Mouse (Mus musculus) ovary, postnatal 36 days (tissue): Measurements from ENCODE around the gene Ntn5.

Experiments
- DNase-seq: peaks from one replicate; pipeline ENCODE4 v3.0.0; 2022; ENCODE audit warnings: low spot score, mixed read lengths

Ntn5 gene

DNA sequence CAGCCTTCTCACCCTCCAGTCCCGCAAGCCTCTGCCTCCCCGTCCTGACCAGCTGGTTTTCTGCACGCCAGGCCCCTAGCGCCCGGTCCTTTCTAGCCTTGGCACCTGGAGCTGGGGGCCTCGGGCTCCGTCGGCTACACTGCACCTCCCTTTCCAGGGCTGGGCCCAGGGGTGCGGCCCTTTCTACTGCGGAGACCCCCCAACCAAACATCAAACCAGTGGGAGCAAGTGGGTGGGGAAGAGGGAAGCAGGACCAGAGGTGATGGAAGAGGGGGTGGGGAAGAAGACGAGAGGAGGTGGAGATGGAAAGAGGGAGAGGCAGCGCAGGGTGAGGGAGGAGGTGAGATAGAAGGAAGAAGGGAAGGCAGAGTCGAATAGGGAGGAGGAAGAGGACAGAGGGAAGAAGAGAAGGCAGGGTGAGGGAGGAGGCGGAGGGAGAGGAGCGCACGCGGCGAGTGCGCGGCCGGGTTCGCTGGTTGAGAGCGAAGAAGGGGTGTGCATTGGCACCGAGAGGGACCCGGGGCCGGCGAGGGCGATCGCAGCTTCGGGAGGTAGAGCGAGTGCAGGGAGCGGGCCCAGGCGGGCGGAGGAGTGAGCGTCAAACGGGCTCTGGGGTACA lies 15.8 kb downstream of the Ntn5 start, which contains the start of gene Car11:
Car11 (plus strand) TSS at position 321 of the 619 bp plus-strand sequence.
- DNase-seq: no peak

DNA sequence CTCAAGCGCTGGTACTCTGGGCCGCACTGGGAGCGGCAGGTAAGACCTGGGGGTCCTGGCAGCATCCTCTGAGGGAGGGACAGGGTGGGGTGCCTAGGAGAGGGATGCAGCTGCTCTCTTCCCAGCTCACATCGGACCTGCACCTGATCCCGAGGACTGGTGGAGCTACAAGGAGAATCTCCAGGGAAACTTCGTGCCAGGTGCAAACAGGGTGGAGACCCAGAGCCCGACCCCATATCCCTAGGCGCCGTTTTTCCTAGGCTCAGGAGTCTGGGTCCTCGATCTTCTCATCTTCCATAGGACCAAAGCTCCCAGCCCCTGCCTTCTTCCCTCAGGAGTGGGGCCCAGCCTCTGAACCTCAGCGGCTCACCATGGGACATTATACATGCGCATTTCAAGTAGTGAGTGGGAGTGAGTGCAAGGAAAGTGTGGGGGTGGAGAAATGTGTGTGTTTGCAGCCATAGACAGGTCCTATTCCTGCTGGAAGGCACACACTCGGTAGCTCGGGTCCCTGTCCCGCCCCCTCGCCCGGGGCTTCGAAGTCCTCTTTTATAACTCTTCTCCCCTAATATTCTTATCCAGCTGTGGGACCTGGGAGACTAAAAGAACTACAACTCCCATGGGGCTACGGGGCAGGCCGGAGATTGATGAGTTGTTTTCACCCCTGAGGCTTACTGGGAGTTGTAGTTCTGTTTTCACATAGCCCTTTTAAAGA lies 16.6 kb downstream of the Ntn5 start:
- DNase-seq: peak; percentile 65

DNA sequence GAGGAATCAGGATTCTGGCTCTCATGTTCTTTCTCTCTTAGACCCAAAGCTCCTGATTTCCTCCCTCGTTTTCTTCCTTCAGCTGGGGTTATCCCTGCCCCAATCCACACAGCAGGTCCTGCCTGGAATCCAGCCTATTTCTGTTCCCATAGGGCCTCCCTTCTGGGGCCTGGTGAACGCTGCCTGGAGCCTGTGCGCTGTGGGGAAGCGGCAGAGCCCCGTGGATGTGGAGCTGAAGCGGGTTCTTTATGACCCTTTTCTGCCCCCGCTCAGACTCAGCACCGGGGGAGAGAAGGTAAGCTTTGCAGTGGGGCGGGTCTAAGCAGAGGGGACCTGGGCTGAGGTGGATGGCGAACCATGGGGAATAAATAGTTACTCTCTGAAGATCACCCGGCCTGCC lies 17.2 kb downstream of the Ntn5 start:
- no peak for DNase-seq

DNA sequence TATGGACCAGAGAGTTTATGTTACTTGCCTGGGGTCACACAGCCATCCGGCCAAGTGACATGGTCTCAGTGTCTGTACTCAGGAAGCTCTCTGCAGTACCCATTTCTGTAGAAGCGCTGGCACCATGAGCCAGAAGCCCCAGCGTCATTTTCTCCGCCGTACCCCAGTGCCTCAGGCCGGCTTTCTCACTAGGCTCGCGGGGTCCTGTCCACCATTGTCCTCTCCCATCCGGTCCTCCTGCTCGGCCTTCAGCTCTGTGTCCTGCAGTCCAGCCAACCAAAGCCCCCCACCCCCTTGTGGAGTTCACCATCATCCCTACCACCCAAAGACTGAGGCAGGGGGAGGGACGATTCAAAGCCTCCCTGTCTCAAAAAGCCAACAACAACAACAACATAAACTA lies 17.8 kb downstream of the Ntn5 start:
- no peak for DNase-seq

DNA sequence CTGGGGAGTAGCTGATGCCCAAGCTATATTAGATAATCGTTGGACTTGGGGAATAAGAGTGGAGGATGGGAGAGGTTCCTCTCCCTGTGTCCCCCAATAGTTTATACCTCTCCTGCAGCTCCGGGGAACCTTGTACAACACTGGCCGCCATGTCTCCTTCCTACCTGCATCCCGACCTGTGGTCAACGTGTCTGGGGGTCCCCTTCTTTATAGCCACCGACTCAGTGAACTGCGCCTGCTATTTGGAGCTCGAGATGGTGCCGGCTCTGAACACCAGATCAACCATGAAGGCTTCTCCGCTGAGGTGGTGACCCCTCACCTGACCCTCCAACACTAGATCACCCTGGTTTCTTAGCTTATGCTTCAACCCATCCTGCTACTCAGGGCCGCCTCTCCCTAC lies 18.5 kb downstream of the Ntn5 start:
- no peak for DNase-seq

DNA sequence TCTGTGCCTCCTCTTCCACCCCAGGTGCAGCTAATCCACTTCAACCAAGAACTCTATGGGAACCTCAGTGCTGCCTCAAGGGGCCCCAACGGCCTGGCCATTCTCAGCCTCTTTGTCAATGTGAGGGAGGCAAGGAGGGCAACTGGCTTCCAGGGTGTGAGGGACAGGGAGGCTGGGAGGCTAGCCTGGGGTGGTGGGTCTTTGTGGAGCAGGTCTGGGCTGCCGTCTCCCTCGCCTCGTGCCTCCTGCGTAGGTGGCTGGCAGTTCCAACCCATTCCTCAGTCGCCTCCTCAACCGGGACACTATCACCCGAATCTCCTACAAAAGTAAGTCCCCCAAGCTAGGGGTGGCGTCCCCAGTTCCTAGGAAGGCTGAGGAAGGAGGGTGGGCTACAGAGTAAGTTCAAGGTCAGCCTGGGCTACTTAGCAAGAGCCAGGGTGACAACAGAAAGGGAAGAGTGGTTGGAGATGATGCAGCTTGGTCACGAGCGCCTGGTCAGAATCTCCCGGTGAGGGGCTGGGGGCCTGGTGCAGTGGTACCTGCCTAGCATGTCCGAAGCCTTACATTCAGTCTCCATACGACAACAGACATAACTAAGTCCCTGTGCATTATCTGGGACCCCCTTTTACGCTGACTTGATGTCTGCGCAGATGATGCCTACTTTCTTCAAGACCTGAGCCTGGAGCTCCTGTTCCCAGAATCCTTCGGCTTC lies 19.1 kb downstream of the Ntn5 start:
- no peak for DNase-seq

DNA sequence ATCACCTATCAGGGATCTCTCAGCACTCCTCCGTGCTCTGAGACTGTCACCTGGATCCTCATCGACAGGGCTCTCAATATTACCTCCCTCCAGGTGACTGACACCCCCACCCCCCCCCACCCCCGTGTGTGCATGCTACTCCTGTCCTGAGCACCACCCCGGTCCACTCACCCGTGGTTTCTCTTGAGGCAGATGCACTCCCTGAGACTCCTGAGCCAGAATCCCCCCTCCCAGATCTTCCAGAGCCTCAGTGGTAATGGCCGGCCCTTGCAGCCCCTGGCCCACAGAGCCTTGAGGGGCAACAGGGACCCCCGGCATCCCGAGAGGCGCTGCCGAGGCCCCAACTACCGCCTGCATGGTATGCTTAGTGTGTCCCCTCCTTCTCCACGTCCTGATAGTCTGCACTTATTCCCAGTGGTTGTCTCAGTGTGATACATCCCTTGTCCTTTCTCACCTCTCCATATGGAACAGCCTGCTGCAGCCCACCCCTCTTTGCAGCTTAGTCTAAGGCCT lies 19.8 kb downstream of the Ntn5 start:
- DNase-seq: no peak

DNA sequence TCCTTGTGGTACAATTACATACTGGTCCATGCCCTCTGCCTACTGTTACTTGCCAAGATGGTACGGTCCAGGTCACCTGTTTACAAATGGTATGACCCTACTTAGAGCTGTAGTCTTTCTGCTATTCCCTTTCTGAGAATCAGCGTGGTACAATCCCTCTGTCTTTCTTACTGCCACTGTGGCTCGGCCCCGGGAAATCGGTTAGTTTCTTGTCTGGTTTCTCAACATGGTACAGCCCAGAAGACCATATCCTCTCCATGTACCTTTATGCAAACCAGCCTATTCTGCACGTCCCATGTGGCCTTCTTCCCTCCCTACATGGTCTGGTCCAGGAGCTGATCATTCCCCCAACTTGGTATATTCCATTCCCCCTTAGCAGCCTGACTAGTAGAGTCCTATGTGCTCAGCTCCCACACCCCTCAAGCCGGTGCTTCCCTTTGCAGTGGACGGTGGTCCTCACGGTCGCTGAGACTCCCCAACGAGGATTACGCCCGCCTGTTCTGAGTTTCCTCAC lies 20.3 kb downstream of the Ntn5 start:
- peak; percentile 57 for DNase-seq

DNA sequence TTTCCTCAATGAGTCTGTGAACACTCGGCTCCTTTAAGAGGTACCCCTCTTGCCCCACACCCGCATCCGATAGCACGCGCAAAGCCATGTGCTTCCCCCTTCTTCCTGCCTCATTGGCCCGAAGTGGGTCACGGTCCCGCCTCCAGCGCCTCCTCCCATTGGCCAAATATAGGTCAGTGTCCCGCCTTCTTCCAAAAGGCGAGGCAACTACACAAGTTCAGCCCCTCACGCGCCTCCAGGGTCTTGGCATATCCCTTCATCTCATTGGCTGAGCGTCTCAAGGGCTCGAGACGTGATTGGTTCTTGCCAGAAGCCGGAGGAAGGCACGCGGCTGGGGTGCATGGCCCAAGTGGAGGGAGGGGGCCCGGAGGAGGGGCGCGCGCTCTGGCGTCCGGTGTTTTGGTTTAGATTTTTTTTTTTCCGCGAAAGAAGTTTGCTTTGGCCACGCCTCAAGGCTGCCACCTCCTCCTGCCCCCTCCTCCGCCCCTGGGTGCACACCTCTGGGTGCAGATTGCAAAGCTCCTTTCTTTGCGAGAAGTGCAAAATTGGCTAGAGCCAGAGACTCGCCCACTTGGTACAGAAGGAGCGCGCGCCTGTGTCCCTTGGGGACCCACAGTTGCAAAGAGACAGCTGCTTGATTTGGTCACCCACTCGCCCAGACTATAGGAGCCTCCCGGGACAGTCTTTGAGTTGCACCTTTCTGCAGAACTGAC lies 21.1 kb downstream of the Ntn5 start, which contains the start of gene Dbp:
Dbp (plus strand) TSS at position 359 of the 713 bp plus-strand sequence.
- DNase-seq: peak; percentile 97

DNA sequence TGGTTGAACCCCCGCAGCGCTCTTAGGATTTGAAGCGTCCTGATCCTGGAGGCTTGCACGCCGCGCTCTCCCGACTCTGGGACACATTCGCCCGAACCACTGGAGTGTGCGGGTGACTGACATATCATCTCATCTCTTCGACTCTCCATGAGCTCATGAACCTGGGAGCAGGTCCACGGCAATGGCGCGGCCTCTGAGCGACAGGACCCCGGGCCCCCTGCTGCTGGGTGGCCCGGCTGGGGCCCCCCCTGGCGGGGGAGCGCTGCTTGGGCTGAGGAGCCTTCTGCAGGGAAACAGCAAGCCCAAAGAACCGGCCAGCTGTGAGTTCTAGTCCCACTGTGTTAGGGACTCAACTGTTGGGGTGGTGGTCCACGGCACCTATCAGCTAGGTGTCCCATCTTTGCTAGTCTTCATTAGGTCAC lies 21.6 kb downstream of the Ntn5 start:
- DNase-seq: no peak

DNA sequence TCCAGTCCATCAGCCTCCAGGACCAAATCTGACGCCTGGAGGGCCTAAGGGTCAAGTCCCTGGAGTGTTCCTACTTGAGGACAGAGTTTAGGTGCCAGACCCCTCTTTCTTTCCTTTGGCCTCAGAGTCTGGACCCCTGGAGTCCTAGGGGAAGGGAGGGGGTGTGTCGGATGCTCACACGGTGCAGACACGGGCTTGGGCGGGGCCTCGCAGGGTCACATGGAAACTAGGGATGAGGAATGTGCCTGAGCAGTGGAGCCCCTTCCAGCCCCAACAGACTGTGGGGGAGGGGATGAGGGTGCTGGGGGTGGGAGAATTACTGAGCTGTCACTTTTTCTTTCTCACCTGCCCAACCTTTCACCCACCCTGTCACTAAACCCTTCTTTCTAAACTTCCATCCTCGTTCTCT lies 22.1 kb downstream of the Ntn5 start:
- peak; percentile 81 for DNase-seq

DNA sequence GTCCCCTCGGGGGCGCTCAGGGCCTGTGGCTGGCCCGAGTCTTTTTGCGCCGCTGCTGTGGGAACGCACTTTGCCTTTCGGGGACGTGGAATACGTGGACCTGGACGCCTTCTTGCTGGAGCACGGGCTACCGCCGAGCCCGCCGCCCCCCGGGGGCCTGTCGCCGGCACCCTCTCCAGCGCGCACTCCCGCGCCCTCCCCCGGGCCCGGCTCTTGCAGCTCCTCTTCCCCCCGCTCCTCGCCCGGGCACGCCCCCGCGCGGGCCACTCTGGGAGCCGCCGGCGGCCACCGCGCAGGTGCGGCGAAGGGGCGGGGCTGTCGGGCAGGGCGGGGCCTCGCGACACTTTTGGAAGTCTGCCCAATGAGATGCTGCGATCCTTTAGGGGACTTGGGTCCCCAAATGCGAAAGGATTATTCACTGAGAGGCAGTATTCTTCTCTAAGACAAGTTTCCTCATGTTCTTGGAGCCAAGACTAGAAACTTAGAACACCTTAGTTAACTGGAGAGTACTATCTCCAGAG lies 23.0 kb downstream of the Ntn5 start:
- DNase-seq: peak; percentile 92

DNA sequence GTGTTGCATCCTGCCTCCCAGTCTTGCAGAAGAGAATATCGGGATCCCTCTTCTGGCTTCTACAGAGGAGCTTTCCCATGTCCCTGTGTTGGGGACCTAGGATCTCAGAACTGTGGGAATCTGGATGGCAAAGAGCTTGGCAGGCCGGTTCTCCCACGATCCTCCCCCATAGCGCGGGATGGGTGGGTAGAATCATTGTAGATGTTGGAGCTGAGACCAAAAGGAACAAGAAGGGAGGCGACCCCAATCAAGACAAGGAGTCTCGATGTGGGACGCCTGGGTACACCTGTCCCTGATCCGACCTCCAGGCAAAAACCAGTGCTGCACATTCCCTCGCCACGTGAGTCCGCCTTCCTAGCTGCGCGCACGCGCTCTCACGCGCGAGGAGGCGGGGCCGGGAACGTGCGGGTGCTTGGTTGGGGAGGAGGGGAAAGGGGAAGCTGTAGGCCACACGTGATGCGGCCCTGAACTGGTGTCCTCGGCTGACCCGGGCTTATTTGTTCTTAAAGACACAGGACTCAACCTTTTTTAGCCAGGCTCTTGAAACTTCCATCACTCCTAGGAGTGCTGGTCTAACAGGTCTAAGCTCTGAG lies 23.6 kb downstream of the Ntn5 start:
- DNase-seq: peak; percentile 96

DNA sequence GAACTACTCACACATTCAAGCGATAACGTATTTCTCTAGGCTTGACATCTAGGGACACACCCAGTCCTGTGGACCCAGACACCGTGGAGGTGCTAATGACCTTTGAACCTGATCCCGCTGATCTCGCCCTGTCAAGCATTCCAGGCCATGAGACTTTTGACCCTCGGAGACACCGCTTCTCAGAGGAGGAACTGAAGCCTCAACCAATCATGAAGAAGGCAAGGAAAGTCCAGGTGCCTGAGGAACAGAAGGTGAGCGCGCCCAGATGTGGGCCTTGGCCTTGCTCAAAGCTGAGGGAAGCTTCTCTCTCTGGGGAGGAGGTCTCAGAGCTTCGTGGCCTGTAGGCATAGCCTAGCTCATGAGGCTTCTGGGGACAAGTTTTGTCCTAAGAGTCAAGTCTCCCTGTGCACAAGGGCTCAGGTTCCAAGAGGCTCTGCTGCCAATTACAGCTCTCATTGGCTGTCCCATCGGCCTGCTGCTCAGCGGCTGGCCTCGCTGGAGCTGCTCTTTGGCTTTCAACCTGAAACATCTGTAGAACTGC lies 24.5 kb downstream of the Ntn5 start:
- no peak for DNase-seq

DNA sequence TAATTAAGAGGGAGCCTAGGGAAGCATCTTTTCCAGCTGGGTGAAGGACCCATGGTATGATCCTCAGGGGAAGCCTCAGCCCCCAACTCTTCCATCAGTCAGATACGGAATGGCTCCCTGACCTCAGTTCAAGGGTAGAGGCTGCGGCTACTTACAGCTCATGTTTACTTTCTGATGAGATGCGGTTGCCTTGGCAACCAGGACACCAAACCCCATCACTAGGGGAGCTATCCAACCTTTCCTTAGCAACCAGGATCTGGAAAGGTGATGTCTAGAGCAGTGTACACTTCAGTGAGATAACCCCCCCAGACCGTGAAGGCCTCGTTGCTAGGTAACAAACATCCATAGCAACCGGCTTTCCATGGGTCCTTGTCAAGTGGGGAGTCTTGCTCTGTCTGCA lies 25.2 kb downstream of the Ntn5 start:
- no peak for DNase-seq

DNA sequence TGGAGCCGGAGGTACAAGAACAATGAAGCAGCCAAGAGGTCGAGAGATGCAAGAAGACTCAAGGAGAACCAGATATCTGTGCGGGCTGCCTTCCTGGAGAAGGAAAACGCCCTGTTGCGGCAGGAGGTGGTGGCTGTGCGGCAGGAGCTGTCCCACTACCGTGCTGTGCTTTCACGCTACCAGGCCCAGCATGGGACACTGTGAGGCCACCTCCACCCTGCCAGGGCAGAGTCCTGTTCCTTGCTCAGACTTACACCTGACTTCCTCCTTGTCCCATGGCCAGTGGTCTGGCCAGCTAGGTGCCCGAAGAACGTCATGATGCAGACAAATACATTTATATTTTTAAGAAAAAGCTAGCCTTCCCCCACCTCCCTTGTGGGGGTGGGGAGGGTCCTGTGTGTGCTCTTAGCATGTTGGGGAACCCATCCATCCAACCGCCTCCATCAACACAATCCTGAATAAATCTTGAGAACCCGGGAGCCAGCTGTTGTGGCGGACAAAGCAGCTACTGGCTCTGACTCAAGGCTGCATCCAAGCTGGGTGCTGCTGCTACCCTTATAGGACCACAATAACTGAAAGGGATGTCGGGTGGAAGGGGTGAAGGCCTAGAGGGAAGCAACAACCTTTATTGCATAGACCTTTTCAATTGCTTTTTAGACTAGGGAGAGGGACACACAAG lies 26.0 kb downstream of the Ntn5 start:
- DNase-seq: no peak

DNA sequence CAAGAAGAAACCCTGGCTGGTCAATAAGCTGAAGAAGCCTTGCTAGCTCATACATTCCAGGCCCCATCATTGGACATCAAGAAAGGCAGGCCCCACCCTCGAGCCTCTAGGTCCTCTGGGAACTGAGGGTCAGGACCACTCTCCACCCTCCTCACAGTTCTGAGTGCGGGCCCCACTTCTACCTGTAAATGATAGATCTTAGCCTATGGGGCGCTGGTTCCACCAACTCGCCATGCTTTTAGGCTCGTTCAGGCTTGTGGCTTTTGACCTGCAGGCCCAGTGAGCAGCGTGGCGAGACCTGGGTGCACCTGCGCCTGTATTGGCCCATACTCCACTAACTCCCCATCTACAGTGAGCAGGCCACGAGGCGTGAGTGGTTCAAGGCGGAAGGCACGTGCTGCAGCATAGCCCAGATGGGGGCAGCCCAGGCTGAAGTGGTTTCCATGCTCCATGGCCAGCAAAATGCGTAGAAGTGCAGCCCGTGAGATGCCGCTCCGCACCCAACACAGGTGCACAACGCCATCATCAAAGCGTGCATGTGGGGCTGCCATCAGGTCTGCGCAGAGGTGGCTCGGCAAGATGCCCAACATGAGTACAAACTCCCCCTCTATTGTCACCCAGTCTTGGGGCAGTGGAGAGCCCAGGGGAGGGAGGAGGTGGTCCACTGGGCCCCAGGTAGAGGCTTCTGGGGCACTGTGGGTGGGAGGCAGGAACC lies 26.8 kb downstream of the Ntn5 start:
- no peak for DNase-seq

DNA sequence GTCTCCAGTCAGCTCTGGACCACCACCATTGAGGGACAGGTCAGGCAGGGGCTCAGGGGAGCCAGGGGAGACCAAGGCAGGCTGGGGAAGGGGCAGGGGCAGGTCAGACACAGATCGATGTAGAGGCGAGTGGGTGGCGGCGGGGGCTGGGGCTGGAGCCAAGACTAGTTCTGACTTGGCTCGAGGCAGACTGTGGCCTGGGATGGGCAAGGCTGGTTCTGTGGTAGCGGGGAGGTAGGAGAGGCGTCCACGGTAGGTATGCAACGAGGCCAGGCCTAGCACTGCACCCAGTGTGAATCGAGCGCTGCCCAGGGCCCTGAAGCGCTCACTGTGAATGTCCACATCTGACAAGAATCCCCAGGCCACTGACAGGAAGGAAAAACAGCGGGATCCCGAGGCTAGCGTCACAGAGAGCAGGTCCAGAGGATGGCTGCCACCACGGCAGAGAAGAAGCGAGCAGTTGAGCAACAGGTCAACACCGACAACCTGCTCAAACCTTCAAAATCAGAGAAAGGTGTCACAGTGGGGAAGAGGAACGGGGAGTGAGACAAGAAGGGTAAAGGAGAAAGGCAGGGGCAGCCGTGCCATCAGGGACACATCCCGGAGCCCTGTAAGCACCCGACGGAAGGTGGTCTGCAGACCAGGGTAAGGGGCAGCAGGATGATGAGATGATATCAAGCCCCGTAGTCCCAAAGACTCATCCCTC lies 27.6 kb downstream of the Ntn5 start:
- DNase-seq: no peak
